Mouse (Mus musculus) heart, embryonic 11.5 days (tissue): ENCODE data around the gene Rapgef4. TPM values are rescaled to one million over a fixed set of nuclear protein-coding genes. Genes with fewer than 3 reads are reported as not detected.

Experiments
- ATAC-seq: fragments of 200-750 bp; cut with Nextera tagmentation; replicated peaks from 2 replicates; pipeline ENCODE4 v1.8.0; 2017; ENCODE audit warnings: moderate library complexity; ENCODE audit not compliant: insufficient number of reproducible peaks, low FRiP score, low TSS enrichment
- H3K27ac ChIP-seq: fragments of 300-500 bp; sonication (generic); 2 replicates; pipeline ENCODE4 v1.5.1; 2014; ENCODE audit warnings: mild to moderate bottlenecking, low read depth, low read length
- H3K27me3 ChIP-seq: fragments of 300-500 bp; sonication (generic); 2 replicates; pipeline ENCODE4 v1.6.1; 2014; ENCODE audit warnings: mild to moderate bottlenecking, low read length, mixed read lengths; ENCODE audit not compliant: control insufficient read depth, insufficient read depth
- H3K36me3 ChIP-seq: fragments of 300-500 bp; sonication (generic); 2 replicates; pipeline ENCODE4 v1.6.1; 2014; ENCODE audit warnings: mild to moderate bottlenecking, low read length, moderate library complexity, mixed read lengths; ENCODE audit not compliant: control insufficient read depth, insufficient read depth
- H3K4me1 ChIP-seq: fragments of 300-500 bp; sonication (generic); 2 replicates; pipeline ENCODE4 v1.6.1; 2014; ENCODE audit warnings: low read length; ENCODE audit not compliant: control insufficient read depth, insufficient read depth
- H3K4me2 ChIP-seq: fragments of 300-500 bp; sonication (generic); 2 replicates; pipeline ENCODE4 v1.6.1; 2014; ENCODE audit warnings: mild to moderate bottlenecking, moderate library complexity
- H3K4me3 ChIP-seq: fragments of 300-500 bp; sonication (generic); 2 replicates; pipeline ENCODE4 v1.5.1; 2014; ENCODE audit warnings: low read depth, low read length
- H3K9ac ChIP-seq: fragments of 300-500 bp; sonication (generic); 2 replicates; pipeline ENCODE4 v1.6.1; 2014; ENCODE audit warnings: mild to moderate bottlenecking, low read depth, low read length, moderate library complexity
- H3K9me3 ChIP-seq: fragments of 300-500 bp; sonication (generic); replicated peaks from 2 replicates; pipeline ENCODE4 v1.6.1; 2016; ENCODE audit warnings: low read length; ENCODE audit not compliant: control insufficient read depth
- WGBS: fragments of 180-500 bp; shearing (Covaris S2); extraction: QIAGEN DNeasy Blood & Tissue Kit; methylation state at CpG from one replicate; pipeline ENCODE4 v1.1.7; 2014; ENCODE audit not compliant: insufficient replicate concordance; 5-methylcytosine and 5-hydroxymethylcytosine counted together
- polyA plus RNA-seq: library from polyadenylated mRNA; unstranded; fragments of >200 nt; fragmentation: Nextera tagmentation; extraction: Ambion mirVana; gene quantifications from 2 replicates; pipeline ENCODE4 v1.2.1, GENCODE M21; 2014

Rapgef4 gene
- polyA plus RNA-seq, 1 experiment from 2014 or later = 4.0 TPM

GRCm38 (mm10) chr2:71992129-71992528, 11.1 kb downstream of the Rapgef4 start:
- Histone ChIP-seq H3K4me1 (no peaks in the 10 kb centered on the region), H3K27ac (no peak overlapping the region), H3K4me3 (no peak overlapping the region), H3K27me3 (no peaks in the 10 kb centered on the region), H3K9ac (no peak overlapping the region), H3K36me3 (no peaks in the 10 kb centered on the region), H3K9me3 (no peaks in the 10 kb centered on the region), H3K4me2 (no peak overlapping the region)
- 83% methylated on average over 3 of the region's 3 CpGs for WGBS
- ATAC-seq = no peak

GRCm38 (mm10) chr2:71993729-71994423, 12.8 kb downstream of the Rapgef4 start:
- Histone ChIP-seq H3K9ac (no peak overlapping the region), H3K36me3 (no peaks in the 10 kb centered on the region), H3K27ac (no peak overlapping the region), H3K27me3 (no peaks in the 10 kb centered on the region), H3K4me2 (no peak overlapping the region), H3K9me3 (no peaks in the 10 kb centered on the region), H3K4me3 (no peak overlapping the region), H3K4me1 (no peaks in the 10 kb centered on the region)
- no peak for ATAC-seq
- WGBS = 78% methylated on average over 5 of the region's 5 CpGs

- H3K9me3 ChIP-seq = no peaks in the 10 kb centered on the region
- H3K4me2 ChIP-seq = no peak overlapping the region
- no peak overlapping the region for H3K27ac ChIP-seq
- H3K9ac ChIP-seq = no peak overlapping the region
- H3K4me3 ChIP-seq = no peak overlapping the region
- ATAC-seq = no peak
- no peaks in the 10 kb centered on the region for H3K27me3 ChIP-seq
- no peaks in the 10 kb centered on the region for H3K36me3 ChIP-seq
- 87% methylated on average over 2 of the region's 2 CpGs for WGBS
- 0 out of 2 replicates have a peak, but pooled peaks cover 4% of the 10 kb centered on the region for H3K4me1 ChIP-seq
Measured at GRCm38 (mm10) chr2:71998531-71998930, 17.5 kb downstream of the Rapgef4 start.

GRCm38 (mm10) chr2:72000102-72000501, 19.1 kb downstream of the Rapgef4 start:
- Histone ChIP-seq H3K27ac (no peak overlapping the region), H3K9me3 (no peaks in the 10 kb centered on the region), H3K27me3 (no peaks in the 10 kb centered on the region), H3K4me3 (no peak overlapping the region), H3K36me3 (no peaks in the 10 kb centered on the region), H3K9ac (no peak overlapping the region), H3K4me1 (0 out of 2 replicates have a peak, but pooled peaks cover 4% of the 10 kb centered on the region), H3K4me2 (no peak overlapping the region)
- WGBS = 65% methylated on average over 2 of the region's 2 CpGs
- ATAC-seq = no peak

GRCm38 (mm10) chr2:72002843-72003370, 21.9 kb downstream of the Rapgef4 start:
- Histone ChIP-seq H3K27me3 (no peaks in the 10 kb centered on the region), H3K27ac (no peak overlapping the region), H3K4me2 (no peak overlapping the region), H3K36me3 (no peaks in the 10 kb centered on the region), H3K4me1 (0 out of 2 replicates have a peak, but pooled peaks cover 4% of the 10 kb centered on the region), H3K4me3 (no peak overlapping the region), H3K9me3 (no peaks in the 10 kb centered on the region), H3K9ac (no peak overlapping the region)
- 69% methylated on average over 5 of the region's 5 CpGs for WGBS
- ATAC-seq = no peak

- ATAC-seq = no peak
- no peaks in the 10 kb centered on the region for H3K9me3 ChIP-seq
- WGBS = 81% methylated on average over 13 of the region's 13 CpGs
- no peak overlapping the region for H3K9ac ChIP-seq
- no peak overlapping the region for H3K4me3 ChIP-seq
- no peaks in the 10 kb centered on the region for H3K27me3 ChIP-seq
- no peaks in the 10 kb centered on the region for H3K36me3 ChIP-seq
- H3K4me2 ChIP-seq = no peak overlapping the region
- no peak overlapping the region for H3K27ac ChIP-seq
- 0 out of 2 replicates have a peak, but pooled peaks cover 4% of the 10 kb centered on the region for H3K4me1 ChIP-seq
Measured at GRCm38 (mm10) chr2:72003756-72004525, 22.9 kb downstream of the Rapgef4 start.

GRCm38 (mm10) chr2:72005051-72005450, 24.0 kb downstream of the Rapgef4 start:
- H3K9ac ChIP-seq = no peak overlapping the region
- no peak overlapping the region for H3K4me2 ChIP-seq
- ATAC-seq = no peak
- H3K36me3 ChIP-seq = no peaks in the 10 kb centered on the region
- no peaks in the 10 kb centered on the region for H3K9me3 ChIP-seq
- H3K27ac ChIP-seq = no peak overlapping the region
- H3K27me3 ChIP-seq = no peaks in the 10 kb centered on the region
- H3K4me1 ChIP-seq = 0 out of 2 replicates have a peak, but pooled peaks cover 4% of the 10 kb centered on the region
- no peak overlapping the region for H3K4me3 ChIP-seq
- 86% methylated on average over 16 of the region's 16 CpGs for WGBS

- ATAC-seq = no peak
- H3K4me3 ChIP-seq = no peak overlapping the region
- no peak overlapping the region for H3K27ac ChIP-seq
- no peaks in the 10 kb centered on the region for H3K4me1 ChIP-seq
- no peaks in the 10 kb centered on the region for H3K9me3 ChIP-seq
- no peaks in the 10 kb centered on the region for H3K27me3 ChIP-seq
- H3K9ac ChIP-seq = no peak overlapping the region
- H3K36me3 ChIP-seq = no peaks in the 10 kb centered on the region
- WGBS = 65% methylated on average over 3 of the region's 3 CpGs
- H3K4me2 ChIP-seq = no peak overlapping the region
Measured at GRCm38 (mm10) chr2:72009446-72010218, 28.6 kb downstream of the Rapgef4 start.
